Mouse (Mus musculus): ENCODE data around the gene Ttc27.

Gene Ttc27

DNA sequence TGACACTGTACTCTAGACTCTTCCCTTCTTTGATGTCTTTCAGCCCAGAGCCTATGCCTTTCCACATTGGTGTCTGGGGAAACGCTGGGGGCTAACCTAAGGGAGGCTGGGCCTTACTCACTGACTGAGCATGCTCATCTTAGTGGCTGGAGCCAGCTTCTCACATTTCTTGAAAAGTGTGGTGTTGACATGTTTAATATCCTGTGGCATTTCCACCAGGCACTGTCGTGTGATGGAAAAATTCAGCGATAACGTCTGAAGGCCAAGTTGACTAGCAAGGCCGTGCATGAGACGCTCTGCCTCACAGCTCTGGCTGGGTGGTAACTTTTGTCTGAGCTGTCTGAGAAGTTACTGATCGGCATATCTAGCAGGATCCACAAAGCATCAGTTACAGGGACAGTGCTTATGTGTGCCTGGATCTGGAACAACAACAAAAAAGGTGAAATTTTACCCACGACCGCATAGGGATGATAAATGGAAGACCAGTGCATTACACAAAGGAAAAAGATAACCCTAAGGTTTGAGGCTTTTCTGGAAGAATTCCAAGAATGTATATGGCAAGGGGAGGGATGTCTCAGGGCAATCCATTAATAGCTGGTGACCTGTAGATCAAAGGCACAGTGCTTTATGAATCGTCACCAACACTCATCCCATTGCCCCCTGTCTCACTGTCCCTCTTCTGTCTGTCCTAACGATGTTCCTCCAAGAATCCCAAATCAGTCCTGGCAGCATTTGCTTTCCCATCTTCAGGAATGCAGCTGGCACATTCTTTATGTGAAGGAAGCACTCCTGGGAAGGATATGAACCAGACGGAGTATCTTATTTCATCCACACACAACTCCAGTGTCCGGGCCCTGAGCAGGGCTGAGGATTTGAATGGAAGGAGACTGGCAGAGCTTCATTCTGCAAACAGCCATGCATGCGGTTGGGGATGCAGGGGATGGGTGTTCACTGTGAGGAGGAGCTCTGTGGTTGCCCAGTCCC lies 152.9 kb downstream of the Ttc27 start:
- no peaks in the 10 kb centered on the region for H3K9me3 ChIP-seq (ENCODE audit: low read length)
- TF ChIP-seq NANOG (IDR thresholded peaks at IDR 0.05; ENCODE audit: borderline replicate concordance, low read length) (no peak), POU5F1 (IDR thresholded peaks at IDR 0.05; ENCODE audit: borderline replicate concordance, low read length) (no peak), CTCF (conservative IDR thresholded peaks at IDR 0.05; ENCODE audit: low read length) (no peak)
- peaks cover 6% of the 10 kb centered on the region for H3K4me1 ChIP-seq (replicated peaks; ENCODE audit: low read depth, low read length)
- H3K4me3 ChIP-seq (replicated peaks; ENCODE audit: low read length), result no peak overlapping the region
- H3K36me3 ChIP-seq (ENCODE audit: insufficient read depth, low read length), result peaks cover 7% of the 10 kb centered on the region; the same call in 1 of the 2 replicates
- no peaks in the 10 kb centered on the region for H3K27me3 ChIP-seq (ENCODE audit: insufficient read depth, low read length)

DNA sequence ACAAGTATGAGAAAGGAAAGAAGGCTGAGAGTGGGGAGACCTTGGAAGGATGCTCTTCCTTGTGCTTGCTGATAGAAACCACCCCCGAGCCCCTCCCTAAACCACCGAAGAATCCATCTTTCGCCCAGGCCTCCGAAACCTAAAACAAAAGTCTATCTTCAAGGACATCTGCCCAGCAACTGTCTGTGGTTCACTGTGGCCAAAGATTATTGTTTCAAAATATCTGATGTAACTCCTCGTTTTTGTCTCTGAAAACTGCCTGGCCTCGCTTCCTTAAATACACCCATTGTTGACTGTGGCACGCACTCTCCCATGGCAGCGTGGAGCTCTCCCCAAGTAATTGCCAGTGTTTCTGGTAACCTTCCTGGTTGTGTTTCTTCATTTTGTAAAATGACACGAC lies 155.0 kb downstream of the Ttc27 start:
- no peak for TF ChIP-seq CTCF (conservative IDR thresholded peaks at IDR 0.05; ENCODE audit: low read length)
- TF ChIP-seq POU5F1 (IDR thresholded peaks at IDR 0.05; ENCODE audit: borderline replicate concordance, low read length), result no peak
- no peak for TF ChIP-seq NANOG (IDR thresholded peaks at IDR 0.05; ENCODE audit: borderline replicate concordance, low read length)

GRCm38 (mm10) chr17:74873756-74874155 lies 156.2 kb downstream of the Ttc27 start:
- TF ChIP-seq CTCF (conservative IDR thresholded peaks at IDR 0.05; ENCODE audit: low read length), result no peak
- no peak for TF ChIP-seq NANOG (IDR thresholded peaks at IDR 0.05; ENCODE audit: borderline replicate concordance, low read length)
- TF ChIP-seq POU5F1 (IDR thresholded peaks at IDR 0.05; ENCODE audit: borderline replicate concordance, low read length), result no peak

More for the DNA sequence above, 155.0 kb downstream of the Ttc27 start:
- H3K4me3 ChIP-seq (replicated peaks; ENCODE audit: low read length), result no peak overlapping the region
- H3K36me3 ChIP-seq (ENCODE audit: insufficient read depth, low read length), result no peaks in the 10 kb centered on the region
- H3K9me3 ChIP-seq (ENCODE audit: low read length), result no peaks in the 10 kb centered on the region
- H3K27me3 ChIP-seq (ENCODE audit: insufficient read depth, low read length), result no peaks in the 10 kb centered on the region
- peaks cover 10% of the 10 kb centered on the region for H3K4me1 ChIP-seq (replicated peaks; ENCODE audit: low read depth, low read length)

DNA sequence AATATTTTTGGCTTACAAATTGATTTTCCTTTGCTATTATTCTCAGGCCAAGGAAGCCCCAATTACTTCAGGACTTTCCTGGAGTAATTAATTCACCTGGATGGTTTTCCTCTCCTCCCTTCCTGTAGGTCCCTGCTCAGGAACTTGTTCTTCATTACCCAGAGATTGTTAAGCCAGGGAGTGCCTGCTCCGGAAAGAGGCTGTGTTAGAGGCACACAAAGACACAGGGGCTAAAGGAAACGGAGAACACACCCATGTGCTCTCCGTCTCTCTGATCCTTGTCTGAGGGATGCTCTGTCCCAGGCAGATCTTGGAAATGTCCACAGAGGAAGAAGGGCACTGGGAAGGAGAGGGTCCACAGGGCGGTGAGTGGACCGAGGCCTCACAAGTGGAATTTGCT lies 158.2 kb downstream of the Ttc27 start:
- Histone ChIP-seq H3K4me3 (replicated peaks; ENCODE audit: low read length) (no peak overlapping the region), H3K4me1 (replicated peaks; ENCODE audit: low read depth, low read length) (0 out of 2 replicates have a peak, but pooled peaks cover 3% of the 10 kb centered on the region), H3K27me3 (ENCODE audit: insufficient read depth, low read length) (no peaks in the 10 kb centered on the region), H3K9me3 (ENCODE audit: low read length) (no peaks in the 10 kb centered on the region), H3K36me3 (ENCODE audit: insufficient read depth, low read length) (no peaks in the 10 kb centered on the region)
- no peak for TF ChIP-seq POU5F1 (IDR thresholded peaks at IDR 0.05; ENCODE audit: borderline replicate concordance, low read length)
- no peak for TF ChIP-seq NANOG (IDR thresholded peaks at IDR 0.05; ENCODE audit: borderline replicate concordance, low read length)
- TF ChIP-seq CTCF (conservative IDR thresholded peaks at IDR 0.05; ENCODE audit: low read length), result no peak

More at GRCm38 (mm10) chr17:74873756-74874155, 156.2 kb downstream of the Ttc27 start:
- no peak overlapping the region for H3K4me3 ChIP-seq (replicated peaks; ENCODE audit: low read length)
- H3K36me3 ChIP-seq (ENCODE audit: insufficient read depth, low read length), result no peaks in the 10 kb centered on the region
- no peaks in the 10 kb centered on the region for H3K9me3 ChIP-seq (ENCODE audit: low read length)
- H3K4me1 ChIP-seq (replicated peaks; ENCODE audit: low read depth, low read length), result peaks cover 10% of the 10 kb centered on the region
- no peaks in the 10 kb centered on the region for H3K27me3 ChIP-seq (ENCODE audit: insufficient read depth, low read length)

GRCm38 (mm10) chr17:74876954-74877353 lies 159.4 kb downstream of the Ttc27 start:
- no peaks in the 10 kb centered on the region for H3K9me3 ChIP-seq (ENCODE audit: low read length)
- H3K27me3 ChIP-seq (ENCODE audit: insufficient read depth, low read length), result no peaks in the 10 kb centered on the region
- H3K4me1 ChIP-seq (replicated peaks; ENCODE audit: low read depth, low read length), result 0 out of 2 replicates have a peak, but pooled peaks cover 3% of the 10 kb centered on the region
- no peak overlapping the region for H3K4me3 ChIP-seq (replicated peaks; ENCODE audit: low read length)
- no peaks in the 10 kb centered on the region for H3K36me3 ChIP-seq (ENCODE audit: insufficient read depth, low read length)
- TF ChIP-seq POU5F1 (IDR thresholded peaks at IDR 0.05; ENCODE audit: borderline replicate concordance, low read length), result no peak
- no peak for TF ChIP-seq NANOG (IDR thresholded peaks at IDR 0.05; ENCODE audit: borderline replicate concordance, low read length)
- no peak for TF ChIP-seq CTCF (conservative IDR thresholded peaks at IDR 0.05; ENCODE audit: low read length)

- H3K27me3 ChIP-seq (ENCODE audit: insufficient read depth, low read length), result no peaks in the 10 kb centered on the region
- H3K4me1 ChIP-seq (replicated peaks; ENCODE audit: low read depth, low read length), result 0 out of 2 replicates have a peak, but pooled peaks cover 3% of the 10 kb centered on the region
- no peak overlapping the region for H3K4me3 ChIP-seq (replicated peaks; ENCODE audit: low read length)
- no peaks in the 10 kb centered on the region for H3K36me3 ChIP-seq (ENCODE audit: insufficient read depth, low read length)
- no peaks in the 10 kb centered on the region for H3K9me3 ChIP-seq (ENCODE audit: low read length)
- TF ChIP-seq NANOG (IDR thresholded peaks at IDR 0.05; ENCODE audit: borderline replicate concordance, low read length) (no peak), CTCF (conservative IDR thresholded peaks at IDR 0.05; ENCODE audit: low read length) (no peak), POU5F1 (IDR thresholded peaks at IDR 0.05; ENCODE audit: borderline replicate concordance, low read length) (no peak)
Observed at GRCm38 (mm10) chr17:74879768-74880167, 162.2 kb downstream of the Ttc27 start.

DNA sequence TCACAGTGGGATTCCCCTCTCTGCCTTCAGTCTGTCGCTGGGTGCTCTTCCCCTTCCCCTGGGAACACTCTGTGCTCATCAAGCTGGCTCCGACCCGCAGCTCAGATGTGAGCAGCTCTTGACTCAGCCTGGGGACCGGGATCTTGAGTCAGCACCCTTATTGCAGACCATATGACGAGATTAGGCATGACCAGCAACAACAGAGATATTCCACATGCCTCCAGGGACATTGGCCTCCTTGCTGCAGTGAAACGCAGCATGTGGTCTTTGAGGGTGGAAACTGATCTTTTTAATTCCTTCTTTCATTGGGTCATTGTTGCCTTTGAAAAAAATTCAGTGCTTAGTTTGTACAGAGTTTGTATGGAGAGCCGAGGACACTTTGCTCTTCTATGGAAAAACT lies 169.5 kb downstream of the Ttc27 start:
- peaks cover 8% of the 10 kb centered on the region; the same call in 1 of the 2 replicates for H3K27me3 ChIP-seq (ENCODE audit: insufficient read depth, low read length)
- TF ChIP-seq NANOG (IDR thresholded peaks at IDR 0.05; ENCODE audit: borderline replicate concordance, low read length), result no peak
- TF ChIP-seq CTCF (conservative IDR thresholded peaks at IDR 0.05; ENCODE audit: low read length), result no peak
- no peak for TF ChIP-seq POU5F1 (IDR thresholded peaks at IDR 0.05; ENCODE audit: borderline replicate concordance, low read length)
- no peaks in the 10 kb centered on the region for H3K4me1 ChIP-seq (replicated peaks; ENCODE audit: low read depth, low read length)
- H3K36me3 ChIP-seq (ENCODE audit: insufficient read depth, low read length), result no peaks in the 10 kb centered on the region
- no peaks in the 10 kb centered on the region for H3K9me3 ChIP-seq (ENCODE audit: low read length)
- no peak overlapping the region for H3K4me3 ChIP-seq (replicated peaks; ENCODE audit: low read length)

GRCm38 (mm10) chr17:74888836-74889534 lies 171.5 kb downstream of the Ttc27 start:
- no peak for TF ChIP-seq POU5F1 (IDR thresholded peaks at IDR 0.05; ENCODE audit: borderline replicate concordance, low read length)
- no peak for TF ChIP-seq CTCF (conservative IDR thresholded peaks at IDR 0.05; ENCODE audit: low read length)
- no peak for TF ChIP-seq NANOG (IDR thresholded peaks at IDR 0.05; ENCODE audit: borderline replicate concordance, low read length)
- no peaks in the 10 kb centered on the region for H3K9me3 ChIP-seq (ENCODE audit: low read length)
- H3K36me3 ChIP-seq (ENCODE audit: insufficient read depth, low read length), result no peaks in the 10 kb centered on the region
- H3K4me1 ChIP-seq (replicated peaks; ENCODE audit: low read depth, low read length), result no peaks in the 10 kb centered on the region
- peaks cover 8% of the 10 kb centered on the region; the same call in 1 of the 2 replicates for H3K27me3 ChIP-seq (ENCODE audit: insufficient read depth, low read length)
- H3K4me3 ChIP-seq (replicated peaks; ENCODE audit: low read length), result no peak overlapping the region

Measured in E14TG2a.4 (cell line).